Mouse (Mus musculus): ENCODE measurements at regions not wholly inside any gene's neighbourhood (a gene's known extent, or its start where the extent isn't known, plus 50 kb on each side); places are given as distances from the start of the nearest gene placed in this dataset.

DNA sequence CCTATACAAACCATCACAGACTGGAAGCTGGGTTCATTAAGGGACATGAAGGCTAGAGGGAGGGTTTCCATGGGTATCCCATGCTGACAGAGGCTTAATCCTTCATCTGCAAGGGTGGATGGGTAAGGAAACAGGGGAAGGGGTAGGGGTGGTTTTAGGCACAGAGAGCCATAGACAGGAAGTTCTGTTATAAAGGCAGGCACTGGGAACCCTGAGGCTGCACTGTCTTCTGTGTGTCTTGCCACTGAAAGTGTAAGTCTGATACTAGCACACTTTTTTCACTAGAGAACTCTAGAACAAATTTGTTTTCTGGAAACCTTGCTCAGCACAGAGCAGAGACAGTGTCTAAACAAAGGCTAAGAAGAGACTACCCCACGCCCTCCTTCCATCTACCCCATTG lies 103.4 kb upstream of the Pmepa1 start:
- H3K27me3 ChIP-seq (ENCODE audit: control insufficient read depth, insufficient read depth, low read length), result 0 out of 2 replicates have a peak, but pooled peaks cover 3% of the 10 kb centered on the region

DNA sequence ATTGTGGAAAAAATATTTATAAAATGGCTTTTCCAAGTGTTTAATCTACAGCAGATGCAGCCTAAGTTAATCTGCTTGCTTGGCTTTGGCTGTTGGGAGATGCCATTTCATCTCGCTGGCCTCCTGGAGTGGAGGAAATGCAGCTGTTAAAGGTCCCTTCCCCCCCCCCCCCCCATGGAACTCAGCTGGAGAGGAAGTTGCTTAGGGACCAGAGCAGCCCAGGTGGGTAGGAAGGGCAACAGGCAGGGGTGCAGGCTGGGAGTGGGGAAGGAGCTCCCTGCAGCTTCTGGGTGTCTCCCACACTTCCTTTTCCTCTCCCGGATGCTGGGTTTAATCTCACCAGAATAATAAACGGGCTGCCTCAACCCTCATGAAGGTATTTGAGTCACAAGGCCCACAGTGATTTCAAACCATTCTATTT lies 104.0 kb upstream of the Pmepa1 start:
- Histone ChIP-seq H3K9ac (ENCODE audit: low read length) (no peak overlapping the region), H3K4me1 (ENCODE audit: control insufficient read depth, insufficient read depth, low read length) (peaks cover 7% of the 10 kb centered on the region), H3K4me3 (ENCODE audit: low read depth, low read length) (no peak overlapping the region), H3K27me3 (ENCODE audit: control insufficient read depth, insufficient read depth, low read length) (0 out of 2 replicates have a peak, but pooled peaks cover 3% of the 10 kb centered on the region), H3K9me3 (ENCODE audit: control insufficient read depth, low read length) (no peaks in the 10 kb centered on the region), H3K4me2 (ENCODE audit: low read depth, severe bottlenecking) (no peak overlapping the region), H3K36me3 (ENCODE audit: control insufficient read depth, insufficient read depth, low read length) (no peaks in the 10 kb centered on the region), H3K27ac (replicated peaks; ENCODE audit: low read depth, low read length) (no peak overlapping the region)
- WGBS, result 38% methylated on average over 3 of the region's 3 CpGs
- ATAC-seq (ENCODE audit: insufficient number of reproducible peaks, low FRiP score, low TSS enrichment, low read depth) (no peak), DNase-seq (ENCODE audit: low spot score) (no peak)

More for the DNA sequence above, 103.4 kb upstream of the Pmepa1 start:
- H3K36me3 ChIP-seq (ENCODE audit: control insufficient read depth, insufficient read depth, low read length), result no peaks in the 10 kb centered on the region
- no peak overlapping the region for H3K9ac ChIP-seq (ENCODE audit: low read length)
- peak overlapping the region; percentile 42; the same call in 1 of the 2 replicates for H3K27ac ChIP-seq (replicated peaks; ENCODE audit: low read depth, low read length)
- DNase-seq (ENCODE audit: low spot score) (no peak), ATAC-seq (ENCODE audit: insufficient number of reproducible peaks, low FRiP score, low TSS enrichment, low read depth) (no peak)
- no peak overlapping the region for H3K4me2 ChIP-seq (ENCODE audit: low read depth, severe bottlenecking)
- no peak overlapping the region for H3K4me3 ChIP-seq (ENCODE audit: low read depth, low read length)
- H3K4me1 ChIP-seq (ENCODE audit: control insufficient read depth, insufficient read depth, low read length), result peaks cover 7% of the 10 kb centered on the region
- WGBS, result 89% methylated on average over 1 of the region's 1 CpGs
- H3K9me3 ChIP-seq (ENCODE audit: control insufficient read depth, low read length), result no peaks in the 10 kb centered on the region

DNA sequence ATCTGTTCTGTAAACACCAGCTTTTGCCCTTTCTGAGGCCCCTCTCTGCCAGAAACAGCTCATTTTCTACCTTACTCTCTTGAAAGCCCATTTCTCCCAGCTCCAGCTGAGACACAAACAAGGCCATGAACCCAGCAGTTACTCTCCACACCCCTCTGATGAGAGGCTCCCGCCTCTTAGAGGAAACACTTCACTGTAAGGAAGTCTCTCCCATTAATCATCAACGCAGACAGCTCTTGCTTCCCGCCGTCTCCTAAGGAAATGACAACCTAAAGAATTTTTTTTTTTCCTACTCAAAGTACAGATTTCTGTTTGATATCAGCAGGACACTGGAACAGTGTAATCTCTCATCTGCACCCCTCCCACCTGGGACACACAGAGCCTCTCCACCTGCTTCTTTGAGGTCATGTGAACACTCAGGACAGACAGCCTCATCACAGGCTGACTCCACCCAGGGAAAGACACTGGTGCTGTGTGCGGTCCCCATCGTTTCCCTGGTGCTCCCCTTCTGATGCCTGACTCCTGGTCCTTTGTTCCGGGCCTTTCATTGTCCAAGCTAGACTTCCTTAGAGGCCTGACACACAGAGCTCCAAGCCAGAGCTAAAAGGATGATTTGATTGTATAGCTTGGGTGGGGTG lies 106.0 kb upstream of the Pmepa1 start:
- Histone ChIP-seq H3K4me2 (ENCODE audit: low read depth, severe bottlenecking) (no peak overlapping the region), H3K9me3 (ENCODE audit: control insufficient read depth, low read length) (no peaks in the 10 kb centered on the region), H3K36me3 (ENCODE audit: control insufficient read depth, insufficient read depth, low read length) (no peaks in the 10 kb centered on the region), H3K27me3 (ENCODE audit: control insufficient read depth, insufficient read depth, low read length) (0 out of 2 replicates have a peak, but pooled peaks cover 3% of the 10 kb centered on the region), H3K4me1 (ENCODE audit: control insufficient read depth, insufficient read depth, low read length) (peaks cover 7% of the 10 kb centered on the region), H3K27ac (replicated peaks; ENCODE audit: low read depth, low read length) (no peak overlapping the region), H3K9ac (ENCODE audit: low read length) (no peak overlapping the region), H3K4me3 (ENCODE audit: low read depth, low read length) (no peak overlapping the region)
- no peak for ATAC-seq (ENCODE audit: insufficient number of reproducible peaks, low FRiP score, low TSS enrichment, low read depth)
- WGBS, result 65% methylated on average over 7 of the region's 7 CpGs
- DNase-seq (ENCODE audit: low spot score), result no peak

DNA sequence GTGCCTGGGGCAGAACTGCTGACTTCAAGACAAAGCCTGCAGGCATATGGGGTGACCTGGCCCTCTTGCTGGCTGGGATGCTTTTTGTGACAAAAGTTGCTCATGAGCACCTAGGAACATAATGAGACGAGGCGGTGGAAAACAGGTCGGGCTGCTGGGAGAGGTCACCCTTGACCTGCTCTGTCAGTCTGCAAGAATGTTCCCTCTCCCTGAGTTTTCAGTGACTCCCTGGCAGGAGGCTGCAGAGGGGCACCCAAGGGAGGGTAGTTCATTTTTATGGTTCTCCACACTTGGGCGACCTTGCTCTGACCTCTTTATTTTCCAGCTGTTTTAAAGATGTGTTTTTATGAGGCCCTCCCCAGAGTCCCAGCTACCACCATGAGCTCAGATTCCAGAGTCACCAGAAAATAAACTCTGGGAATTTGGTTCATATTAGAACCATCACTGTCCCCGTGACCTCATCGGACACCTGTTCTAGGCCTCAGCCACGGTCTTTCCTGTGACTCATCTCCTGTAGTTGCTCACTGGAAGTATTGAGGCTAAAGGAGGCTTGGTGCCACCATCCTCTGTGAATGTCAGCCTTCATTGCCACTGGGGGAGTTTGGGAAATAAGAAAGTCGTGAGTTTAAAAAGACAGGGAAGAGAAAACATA lies 108.7 kb upstream of the Pmepa1 start:
- 68% methylated on average over 8 of the region's 8 CpGs for WGBS
- H3K27me3 ChIP-seq (ENCODE audit: control insufficient read depth, insufficient read depth, low read length), result no peaks in the 10 kb centered on the region
- H3K36me3 ChIP-seq (ENCODE audit: control insufficient read depth, insufficient read depth, low read length), result no peaks in the 10 kb centered on the region
- H3K9me3 ChIP-seq (ENCODE audit: control insufficient read depth, low read length), result no peaks in the 10 kb centered on the region
- H3K9ac ChIP-seq (ENCODE audit: low read length), result no peak overlapping the region
- no peak overlapping the region for H3K4me3 ChIP-seq (ENCODE audit: low read depth, low read length)
- 0 out of 2 replicates have a peak, but pooled peaks cover under 1% of the 10 kb centered on the region for H3K4me1 ChIP-seq (ENCODE audit: control insufficient read depth, insufficient read depth, low read length)
- H3K27ac ChIP-seq (replicated peaks; ENCODE audit: low read depth, low read length), result no peak overlapping the region
- DNase-seq (ENCODE audit: low spot score), result no peak
- 0 out of 2 replicates have a peak, but pooled peaks have one; percentile 17 for ATAC-seq (ENCODE audit: insufficient number of reproducible peaks, low FRiP score, low TSS enrichment, low read depth)
- H3K4me2 ChIP-seq (ENCODE audit: low read depth, severe bottlenecking), result no peak overlapping the region

DNA sequence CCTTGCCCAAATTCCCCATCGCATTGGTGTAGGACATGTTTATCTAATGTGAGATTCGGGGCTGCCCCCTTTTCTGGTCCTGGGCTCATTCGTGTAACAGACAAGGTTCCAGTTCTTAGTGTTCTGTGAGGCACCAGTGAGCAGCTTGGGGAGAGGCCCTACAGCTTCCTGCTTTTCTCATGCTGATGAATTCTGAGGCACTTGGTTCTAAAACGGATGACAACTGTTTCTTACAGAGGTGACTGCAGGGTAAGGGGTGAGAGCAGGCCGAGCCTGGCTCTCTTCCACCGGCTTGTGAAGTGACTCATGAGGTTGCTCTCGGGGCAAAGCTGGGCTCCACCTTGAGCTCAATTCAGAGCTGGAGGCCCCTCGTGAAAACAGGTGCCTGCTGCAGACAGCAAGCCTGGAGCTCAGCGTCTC lies 109.4 kb upstream of the Pmepa1 start:
- ATAC-seq (ENCODE audit: insufficient number of reproducible peaks, low FRiP score, low TSS enrichment, low read depth) (no peak), DNase-seq (ENCODE audit: low spot score) (no peak)
- no peak overlapping the region for H3K27ac ChIP-seq (replicated peaks; ENCODE audit: low read depth, low read length)
- H3K27me3 ChIP-seq (ENCODE audit: control insufficient read depth, insufficient read depth, low read length), result no peaks in the 10 kb centered on the region
- no peak overlapping the region for H3K4me2 ChIP-seq (ENCODE audit: low read depth, severe bottlenecking)
- H3K4me1 ChIP-seq (ENCODE audit: control insufficient read depth, insufficient read depth, low read length), result no peaks in the 10 kb centered on the region
- no peaks in the 10 kb centered on the region for H3K36me3 ChIP-seq (ENCODE audit: control insufficient read depth, insufficient read depth, low read length)
- WGBS, result 66% methylated on average over 9 of the region's 9 CpGs
- no peak overlapping the region for H3K4me3 ChIP-seq (ENCODE audit: low read depth, low read length)
- no peaks in the 10 kb centered on the region for H3K9me3 ChIP-seq (ENCODE audit: control insufficient read depth, low read length)
- H3K9ac ChIP-seq (ENCODE audit: low read length), result no peak overlapping the region; the same call in 1 of the 2 replicates

DNA sequence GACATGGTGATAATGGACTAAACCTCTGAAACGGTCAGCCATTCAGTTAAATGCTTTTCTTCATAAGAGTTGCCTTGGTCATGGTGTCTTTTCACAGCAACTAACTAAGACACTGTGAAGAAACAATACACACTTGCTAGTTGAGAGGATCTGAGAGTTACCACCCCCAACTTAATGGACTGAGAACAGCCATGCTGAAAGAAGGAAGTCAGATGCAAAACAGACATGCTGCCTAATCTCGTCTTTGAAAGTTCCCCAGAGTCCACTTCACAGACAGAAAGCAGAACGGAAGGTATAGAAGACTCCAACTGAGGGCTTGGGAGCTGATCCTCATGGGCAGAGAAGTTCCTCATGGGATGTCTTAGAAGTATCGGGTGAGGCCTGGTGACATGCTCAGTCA lies 111.8 kb upstream of the Pmepa1 start:
- H3K4me1 ChIP-seq (ENCODE audit: control insufficient read depth, insufficient read depth, low read length), result no peaks in the 10 kb centered on the region; the same call in 1 of the 2 replicates
- no peak overlapping the region for H3K27ac ChIP-seq (replicated peaks; ENCODE audit: low read depth, low read length)
- DNase-seq (ENCODE audit: low spot score) (no peak), ATAC-seq (ENCODE audit: insufficient number of reproducible peaks, low FRiP score, low TSS enrichment, low read depth) (no peak)
- 79% methylated on average over 4 of the region's 4 CpGs for WGBS
- H3K9ac ChIP-seq (ENCODE audit: low read length), result no peak overlapping the region
- H3K4me2 ChIP-seq (ENCODE audit: low read depth, severe bottlenecking), result no peak overlapping the region
- no peaks in the 10 kb centered on the region; the same call in 1 of the 2 replicates for H3K9me3 ChIP-seq (ENCODE audit: control insufficient read depth, low read length)
- no peaks in the 10 kb centered on the region for H3K36me3 ChIP-seq (ENCODE audit: control insufficient read depth, insufficient read depth, low read length)
- H3K27me3 ChIP-seq (ENCODE audit: control insufficient read depth, insufficient read depth, low read length), result no peaks in the 10 kb centered on the region
- no peak overlapping the region for H3K4me3 ChIP-seq (ENCODE audit: low read depth, low read length)

DNA sequence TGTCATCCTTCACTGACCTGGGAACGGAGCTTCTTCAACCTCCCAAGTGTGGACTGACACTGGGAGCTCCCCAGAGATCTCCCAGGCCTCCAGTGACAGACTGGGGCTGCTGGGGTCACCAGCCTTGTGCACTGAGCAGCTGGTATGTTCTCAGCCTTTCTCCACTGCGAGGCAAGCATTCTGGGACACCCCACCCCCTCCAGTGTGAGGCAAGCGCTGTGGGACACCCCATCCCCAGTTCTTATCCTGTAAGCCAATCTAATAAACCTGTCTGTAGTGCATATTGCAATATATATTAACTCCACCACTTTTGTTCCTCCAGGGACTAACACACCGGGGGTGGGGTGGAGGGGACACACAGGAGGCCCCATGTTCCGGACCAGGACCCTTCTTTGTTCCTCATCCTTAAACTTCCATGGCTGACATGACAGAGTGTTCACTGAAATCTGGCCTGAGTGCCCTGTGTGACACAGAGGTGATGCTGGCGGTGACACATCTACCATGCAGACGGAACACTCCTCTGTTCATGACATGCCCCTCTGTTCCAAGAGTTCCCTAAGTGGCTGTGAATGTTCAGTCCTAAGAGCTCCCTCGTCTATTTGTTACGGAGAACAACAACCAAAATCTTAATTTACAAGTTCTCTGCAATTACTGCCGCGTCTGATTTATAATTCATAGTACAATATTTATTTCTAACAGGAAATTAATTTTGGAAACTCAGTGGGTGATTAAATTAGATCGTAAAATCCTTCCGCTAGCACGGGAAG lies 116.4 kb upstream of the Pmepa1 start:
- peak; percentile 58; the same call in 1 of the 2 replicates for ATAC-seq (ENCODE audit: insufficient number of reproducible peaks, low FRiP score, low TSS enrichment, low read depth)
- no peak overlapping the region for H3K27ac ChIP-seq (replicated peaks; ENCODE audit: low read depth, low read length)
- H3K36me3 ChIP-seq (ENCODE audit: control insufficient read depth, insufficient read depth, low read length), result no peaks in the 10 kb centered on the region
- DNase-seq (ENCODE audit: low spot score), result no peak
- no peak overlapping the region for H3K4me2 ChIP-seq (ENCODE audit: low read depth, severe bottlenecking)
- no peaks in the 10 kb centered on the region for H3K27me3 ChIP-seq (ENCODE audit: control insufficient read depth, insufficient read depth, low read length)
- WGBS, result 70% methylated on average over 14 of the region's 14 CpGs
- no peak overlapping the region for H3K9ac ChIP-seq (ENCODE audit: low read length)
- no peaks in the 10 kb centered on the region; the same call in 1 of the 2 replicates for H3K4me1 ChIP-seq (ENCODE audit: control insufficient read depth, insufficient read depth, low read length)
- H3K4me3 ChIP-seq (ENCODE audit: low read depth, low read length), result no peak overlapping the region
- no peaks in the 10 kb centered on the region; the same call in 1 of the 2 replicates for H3K9me3 ChIP-seq (ENCODE audit: control insufficient read depth, low read length)

DNA sequence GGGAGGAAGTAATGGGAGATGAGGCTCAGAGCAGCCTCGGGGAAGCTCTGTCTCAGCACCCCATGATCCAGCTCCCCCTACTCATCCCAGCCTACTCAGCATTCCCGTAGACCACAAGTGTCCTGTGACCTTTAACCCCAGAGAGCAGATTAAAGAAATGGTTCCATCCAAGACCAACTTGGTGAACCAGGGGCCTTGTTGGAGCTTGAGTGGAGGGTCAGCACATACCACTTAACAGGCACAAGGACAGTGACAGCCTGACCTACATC lies 116.9 kb upstream of the Pmepa1 start:
- Histone ChIP-seq H3K4me2 (ENCODE audit: low read depth, severe bottlenecking) (no peak overlapping the region), H3K4me3 (ENCODE audit: low read depth, low read length) (no peak overlapping the region), H3K27me3 (ENCODE audit: control insufficient read depth, insufficient read depth, low read length) (no peaks in the 10 kb centered on the region), H3K4me1 (ENCODE audit: control insufficient read depth, insufficient read depth, low read length) (no peaks in the 10 kb centered on the region; the same call in 1 of the 2 replicates), H3K9ac (ENCODE audit: low read length) (no peak overlapping the region), H3K36me3 (ENCODE audit: control insufficient read depth, insufficient read depth, low read length) (no peaks in the 10 kb centered on the region), H3K27ac (replicated peaks; ENCODE audit: low read depth, low read length) (no peak overlapping the region), H3K9me3 (ENCODE audit: control insufficient read depth, low read length) (no peaks in the 10 kb centered on the region; the same call in 1 of the 2 replicates)
- DNase-seq (ENCODE audit: low spot score) (no peak), ATAC-seq (ENCODE audit: insufficient number of reproducible peaks, low FRiP score, low TSS enrichment, low read depth) (no peak)
- WGBS, result 54% methylated on average over 2 of the region's 2 CpGs

Measured in limb, embryonic 11.5 days (tissue).